Mouse (Mus musculus) brain, embryonic 14.5 days (tissue): ENCODE measurements at regions not wholly inside any gene's neighbourhood (a gene's known extent, or its start where the extent isn't known, plus 50 kb on each side); places are given as distances from the start of the nearest gene placed in this dataset.
A peak's percentile ranks its signal among the peaks of the same experiment; 100 is the strongest.

ENCODE experiments used
- CTCF ChIP-seq: fragments of 200-500 bp; IDR thresholded peaks from 2 replicates; pipeline ENCODE4 v1.5.1; 2012; ENCODE audit warnings: inconsistent platforms, mild to moderate bottlenecking, moderate library complexity, borderline replicate concordance; ENCODE audit not compliant: insufficient read depth, insufficient read length; ENCODE audit errors: extremely low read depth
- POLR2A ChIP-seq: fragments of 200-500 bp; IDR thresholded peaks from 2 replicates; pipeline ENCODE4 v1.6.1; 2012; ENCODE audit warnings: mild to moderate bottlenecking, inconsistent platforms, borderline replicate concordance; ENCODE audit not compliant: poor library complexity, insufficient read depth, insufficient read length, severe bottlenecking; ENCODE audit errors: extremely low read depth

- no peak for TF ChIP-seq POLR2A
- peak; percentile 98 for TF ChIP-seq CTCF
Observed at GRCm38 (mm10) chr6:50937094-50937493, 282.9 kb upstream of the Npvf start.
